In genomic region chr5:151393821-151394662, GRCm38 (mm10) we compare ENCODE assay signal across 8 mouse cellular contexts. TPM values are rescaled to one million over a fixed set of nuclear protein-coding genes. Genes with fewer than 3 reads are reported as not detected.
DNase-seq lines count a peak whose midpoint lies in the region; ATAC-seq and TF ChIP-seq lines count a peak whose summit lies in the region.

No protein-coding gene starts in this region.

- H3K4me2 ChIP-seq in kidney, embryonic 16.5 days (replicated peaks; ENCODE audit: low read depth, low read length): no peak overlapping the region
- H3K4me2 ChIP-seq in heart, embryonic 15.5 days: peak overlapping the region; percentile 21; the same call in 1 of the 2 replicates

- no peak for TF ChIP-seq POLR2A in brain, embryonic 14.5 days (IDR thresholded peaks at IDR 0.05; ENCODE audit: borderline replicate concordance, extremely low read depth, insufficient read depth, insufficient read length, poor library complexity, severe bottlenecking)

- 0 out of 2 replicates have a peak, but pooled peaks cover 6% of the 10 kb centered on the region for H3K4me1 ChIP-seq in kidney, embryonic 16.5 days (ENCODE audit: insufficient read depth, low read length)
- peaks cover 4% of the 10 kb centered on the region; the same call in 1 of the 2 replicates for H3K4me1 ChIP-seq in heart, embryonic 15.5 days (replicated peaks)

- DNase-seq in kidney, adult 18-20 months: no peak
- DNase-seq in brain, embryonic 14.5 days (ENCODE audit: low read depth): peak; percentile 46
- peak; percentile 30 to 36 for DNase-seq in lung, postnatal 4 days
- no peak for DNase-seq in spleen, postnatal 36 days (ENCODE audit: low spot score in 2 of 2)
- DNase-seq in spleen, adult 12 weeks (ENCODE audit: low spot score): no peak
- no peak for DNase-seq in T-cell, adult 2 months (ENCODE audit: low spot score)

- WGBS in kidney, embryonic 16.5 days: 45% methylated on average over 7 of the region's 7 CpGs
- WGBS in heart, embryonic 15.5 days: 49% methylated on average over 7 of the region's 7 CpGs

- H3K4me3 ChIP-seq in kidney, embryonic 16.5 days (ENCODE audit: low read length): no peak overlapping the region
- H3K4me3 ChIP-seq in heart, embryonic 15.5 days: no peak overlapping the region

- no peaks in the 10 kb centered on the region for H3K27me3 ChIP-seq in kidney, embryonic 16.5 days (ENCODE audit: insufficient read depth, low read length)
- no peaks in the 10 kb centered on the region for H3K27me3 ChIP-seq in heart, embryonic 15.5 days

- ATAC-seq in kidney, embryonic 16.5 days (ENCODE audit: low FRiP score, low TSS enrichment): peak; percentile 57; the same call in 1 of the 2 replicates
- ATAC-seq in heart, embryonic 15.5 days (replicated peaks; ENCODE audit: insufficient number of reproducible peaks, insufficient read depth, low FRiP score, low read depth): peak; percentile 77; the same call in 1 of the 2 replicates

- no peaks in the 10 kb centered on the region for H3K9me3 ChIP-seq in kidney, embryonic 16.5 days (ENCODE audit: low read length)
- H3K9me3 ChIP-seq in heart, embryonic 15.5 days (replicated peaks): no peaks in the 10 kb centered on the region

- no peak overlapping the region for H3K9ac ChIP-seq in kidney, embryonic 16.5 days (replicated peaks; ENCODE audit: low read length)
- no peak overlapping the region for H3K9ac ChIP-seq in heart, embryonic 15.5 days

- H3K36me3 ChIP-seq in kidney, embryonic 16.5 days (ENCODE audit: insufficient read depth, low read length): no peaks in the 10 kb centered on the region
- H3K36me3 ChIP-seq in heart, embryonic 15.5 days: no peaks in the 10 kb centered on the region

- TF ChIP-seq CTCF in brain, embryonic 14.5 days (IDR thresholded peaks at IDR 0.05; ENCODE audit: borderline replicate concordance, extremely low read depth, insufficient read depth, insufficient read length): no peak

- H3K27ac ChIP-seq in kidney, embryonic 16.5 days (ENCODE audit: low read length): peak overlapping the region; percentile 84
- H3K27ac ChIP-seq in heart, embryonic 15.5 days: peak overlapping the region; percentile 62

RNA-seq across cellular contexts. Expression of gene Gm42906, which starts 33.9 kb away (rescaled TPM):
- polyA plus RNA-seq in kidney, embryonic 16.5 days (2015; fragmentation: Nextera tagmentation; extraction: Ambion mirVana): not detected in 2 replicates
- polyA plus RNA-seq in brain, embryonic 14.5 days (2012; rRNA removed): not detected in 2 replicates
- 0.38 and 0.46 TPM in 2 replicates for polyA plus RNA-seq in heart, embryonic 15.5 days (2015; fragmentation: Nextera tagmentation; extraction: Ambion mirVana)

Comparison
In these comparisons a context has a peak if more than half of its experiments do, and no peak if none do; other contexts are left out.
1. DNase-seq: peak in brain, embryonic 14.5 days (single experiment) and lung, postnatal 4 days (2 of 2); none in kidney, adult 18-20 months (single experiment), spleen, postnatal 36 days (0 of 2), spleen, adult 12 weeks (single experiment) and T-cell, adult 2 months (single experiment).